Mouse (Mus musculus) embryonic facial prominence, embryonic 10.5 days (tissue): ENCODE results near the gene Pcx. TPM values are rescaled to one million over a fixed set of nuclear protein-coding genes. Genes with fewer than 3 reads are reported as not detected.

Experiments used
- DNase-seq: peaks from one replicate; pipeline ENCODE4 v3.0.0-alpha.2; 2017; ENCODE audit warnings: low spot score
- H3K27ac ChIP-seq: fragments of 300-500 bp; sonication (generic); replicated peaks from 2 replicates; pipeline ENCODE4 v1.5.1; 2016; ENCODE audit warnings: mild to moderate bottlenecking
- H3K27me3 ChIP-seq: fragments of 300-500 bp; sonication (generic); replicated peaks from 2 replicates; pipeline ENCODE4 v1.6.1; 2016; ENCODE audit warnings: low read depth, mild to moderate bottlenecking; ENCODE audit not compliant: poor library complexity, severe bottlenecking
- H3K36me3 ChIP-seq: fragments of 300-500 bp; sonication (generic); replicated peaks from 2 replicates; pipeline ENCODE4 v1.6.1; 2016; ENCODE audit warnings: mild to moderate bottlenecking, moderate library complexity
- H3K4me1 ChIP-seq: fragments of 300-500 bp; sonication (generic); 2 replicates; pipeline ENCODE4 v1.6.1; 2016
- H3K4me3 ChIP-seq: fragments of 300-500 bp; sonication (generic); 2 replicates; pipeline ENCODE4 v1.5.1; 2016; ENCODE audit warnings: mild to moderate bottlenecking, moderate library complexity
- H3K9me3 ChIP-seq: fragments of 300-500 bp; sonication (generic); 2 replicates; pipeline ENCODE4 v1.6.1; 2016; ENCODE audit warnings: mild to moderate bottlenecking
- WGBS: fragments of 180-500 bp; shearing (Covaris S2); methylation state at CpG from one replicate; pipeline ENCODE4 v1.1.7; 2016; 5-methylcytosine and 5-hydroxymethylcytosine counted together
- polyA plus RNA-seq: library from polyadenylated mRNA; unstranded; fragments of >200 nt; fragmentation: Nextera tagmentation; extraction: Ambion mirVana; gene quantifications from 2 replicates; pipeline ENCODE4 v1.2.1, GENCODE M21; 2016

Pcx gene
- polyA plus RNA-seq, 1 experiment from 2014 or later, result 26.8 TPM

DNA sequence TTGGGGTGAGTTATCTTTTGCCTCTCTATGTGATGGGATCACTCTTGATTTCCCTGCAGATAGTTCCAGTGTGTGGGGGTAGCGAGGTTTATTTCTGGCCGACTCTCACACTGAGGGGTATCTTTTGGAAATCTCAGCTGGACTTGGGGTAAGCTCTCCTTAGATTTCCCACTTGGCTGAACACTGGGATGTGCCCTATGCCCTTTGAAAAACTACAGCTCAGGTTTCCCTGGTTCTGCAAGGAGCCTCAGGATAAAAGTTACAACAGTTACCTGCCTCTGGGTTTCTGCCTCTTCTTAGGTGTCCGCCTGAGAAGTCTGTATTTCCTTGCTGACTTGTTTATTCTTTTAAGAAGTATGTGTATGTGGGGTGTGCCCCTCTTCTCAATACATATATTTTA, 30.7 kb downstream of the Pcx start:
- Histone ChIP-seq H3K4me1 (no peaks in the 10 kb centered on the region), H3K27ac (no peak overlapping the region), H3K27me3 (no peaks in the 10 kb centered on the region), H3K4me3 (no peak overlapping the region), H3K9me3 (no peaks in the 10 kb centered on the region), H3K36me3 (no peaks in the 10 kb centered on the region)
- 84% methylated on average over 3 of the region's 3 CpGs for WGBS
- DNase-seq, result no peak

- Histone ChIP-seq H3K36me3 (no peaks in the 10 kb centered on the region), H3K9me3 (no peaks in the 10 kb centered on the region), H3K27me3 (no peaks in the 10 kb centered on the region), H3K4me1 (no peaks in the 10 kb centered on the region), H3K4me3 (no peak overlapping the region), H3K27ac (no peak overlapping the region)
- DNase-seq, result no peak
Observed at GRCm38 (mm10) chr19:4542081-4542480, 31.8 kb downstream of the Pcx start.

DNA sequence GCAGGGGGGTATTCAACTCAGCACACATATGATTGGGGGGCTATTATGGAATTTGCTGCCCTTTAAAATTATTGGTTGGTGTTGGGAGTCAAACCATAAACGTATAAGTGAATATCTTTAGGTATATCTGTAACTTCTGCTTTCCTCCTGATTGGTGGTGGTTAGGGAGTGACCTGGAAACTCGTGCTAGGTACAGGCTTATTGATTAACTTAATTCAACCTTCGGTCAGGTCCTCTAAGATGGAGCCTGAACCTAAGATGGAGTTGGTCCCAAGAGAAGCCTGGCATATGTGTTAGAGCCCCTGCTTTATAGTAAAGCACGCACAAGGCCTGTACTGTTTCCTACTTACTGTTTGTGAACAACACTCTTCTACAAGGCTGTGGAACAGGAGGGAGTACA, 34.8 kb downstream of the Pcx start:
- Histone ChIP-seq H3K9me3 (no peaks in the 10 kb centered on the region), H3K36me3 (no peaks in the 10 kb centered on the region), H3K27ac (no peak overlapping the region), H3K4me3 (no peak overlapping the region), H3K4me1 (no peaks in the 10 kb centered on the region), H3K27me3 (no peaks in the 10 kb centered on the region)
- 84% methylated on average over 4 of the region's 4 CpGs for WGBS
- no peak for DNase-seq

DNA sequence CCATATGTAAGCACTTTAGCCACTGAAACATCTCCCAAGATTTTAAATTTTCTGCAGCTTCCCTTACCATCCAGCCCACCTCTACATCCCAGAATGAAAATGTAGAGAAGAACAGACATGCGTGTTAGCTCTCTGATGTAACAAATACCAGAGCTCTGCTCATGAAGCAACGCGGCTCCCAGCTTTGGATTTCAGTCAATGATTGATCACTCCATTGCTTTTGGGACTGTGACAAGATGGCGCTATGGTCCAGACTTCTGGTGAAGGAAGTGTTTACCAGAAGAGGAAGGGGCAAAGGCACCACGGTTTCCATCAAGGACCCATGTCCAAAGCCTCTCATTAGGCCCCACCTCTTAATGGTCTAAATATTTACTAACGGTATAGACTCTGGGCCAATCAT, 35.6 kb downstream of the Pcx start:
- 94% methylated on average over 6 of the region's 6 CpGs for WGBS
- H3K27ac ChIP-seq, result no peak overlapping the region
- no peaks in the 10 kb centered on the region for H3K36me3 ChIP-seq
- no peaks in the 10 kb centered on the region for H3K9me3 ChIP-seq
- no peak for DNase-seq
- no peak overlapping the region for H3K4me3 ChIP-seq
- H3K4me1 ChIP-seq, result no peaks in the 10 kb centered on the region
- no peaks in the 10 kb centered on the region for H3K27me3 ChIP-seq

DNA sequence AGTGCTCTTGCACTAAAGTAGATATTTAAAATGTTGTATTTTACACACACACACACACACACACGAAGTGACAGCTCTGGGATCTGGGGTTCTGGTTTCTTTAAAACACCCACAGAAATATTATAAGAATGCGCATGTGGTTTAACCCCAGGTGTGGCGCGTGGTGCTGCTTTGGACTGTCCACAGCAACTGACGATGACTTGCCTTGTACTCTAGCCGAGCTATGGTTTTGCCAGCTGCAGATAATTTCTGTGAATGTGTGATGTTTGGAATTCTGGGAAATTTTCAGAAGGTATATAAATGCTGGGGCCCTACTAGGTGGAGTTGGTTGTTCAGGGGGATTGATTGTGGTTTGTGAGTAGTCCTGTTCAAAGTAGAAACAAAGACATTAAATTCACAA, 37.5 kb downstream of the Pcx start:
- Histone ChIP-seq H3K27ac (no peak overlapping the region), H3K4me3 (no peak overlapping the region), H3K4me1 (no peaks in the 10 kb centered on the region), H3K9me3 (no peaks in the 10 kb centered on the region), H3K27me3 (no peaks in the 10 kb centered on the region), H3K36me3 (no peaks in the 10 kb centered on the region)
- 87% methylated on average over 6 of the region's 6 CpGs for WGBS
- DNase-seq, result no peak

DNA sequence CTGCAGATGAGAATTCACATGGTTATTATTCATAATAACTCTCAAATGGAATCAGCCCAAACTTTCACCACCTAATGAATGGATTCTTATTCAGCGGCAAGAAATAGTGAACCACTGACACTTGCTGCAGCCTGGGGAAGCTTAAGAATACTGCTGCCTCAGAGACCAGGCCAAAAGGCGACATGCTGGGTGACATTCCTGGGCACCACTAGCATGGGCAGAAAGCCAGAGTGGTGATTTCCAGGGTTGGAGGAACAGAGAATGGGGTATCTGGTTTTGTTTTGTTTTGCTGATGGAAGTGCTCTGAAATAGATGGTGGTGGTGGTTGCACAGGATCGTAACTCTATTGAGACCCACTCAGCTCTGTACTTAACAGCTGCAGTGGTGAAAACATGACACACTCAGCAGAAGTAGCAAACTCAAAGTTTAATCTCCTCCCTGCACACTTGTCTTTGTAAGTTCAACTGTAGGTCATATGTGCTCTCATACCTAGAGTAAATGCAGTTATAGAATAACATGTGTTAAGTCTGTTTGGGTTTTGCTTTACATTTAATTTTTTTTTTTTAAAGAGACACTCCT, 38.1 kb downstream of the Pcx start:
- H3K27me3 ChIP-seq, result no peaks in the 10 kb centered on the region
- H3K4me3 ChIP-seq, result no peak overlapping the region
- 84% methylated on average over 3 of the region's 3 CpGs for WGBS
- DNase-seq, result no peak
- H3K36me3 ChIP-seq, result no peaks in the 10 kb centered on the region
- H3K27ac ChIP-seq, result no peak overlapping the region
- no peaks in the 10 kb centered on the region for H3K4me1 ChIP-seq
- H3K9me3 ChIP-seq, result no peaks in the 10 kb centered on the region

GRCm38 (mm10) chr19:4554248-4554647, 44.0 kb downstream of the Pcx start:
- Histone ChIP-seq H3K27ac (no peak overlapping the region), H3K27me3 (no peaks in the 10 kb centered on the region), H3K36me3 (no peaks in the 10 kb centered on the region), H3K4me1 (peaks cover 14% of the 10 kb centered on the region), H3K4me3 (no peak overlapping the region), H3K9me3 (no peaks in the 10 kb centered on the region)
- DNase-seq, result no peak

GRCm38 (mm10) chr19:4555086-4555485, 44.8 kb downstream of the Pcx start:
- H3K4me1 ChIP-seq, result peaks cover 23% of the 10 kb centered on the region
- 71% methylated on average over 7 of the region's 7 CpGs for WGBS
- H3K27ac ChIP-seq, result no peak overlapping the region
- no peak for DNase-seq
- H3K36me3 ChIP-seq, result no peaks in the 10 kb centered on the region
- H3K4me3 ChIP-seq, result no peak overlapping the region
- H3K27me3 ChIP-seq, result no peaks in the 10 kb centered on the region
- H3K9me3 ChIP-seq, result no peaks in the 10 kb centered on the region

DNA sequence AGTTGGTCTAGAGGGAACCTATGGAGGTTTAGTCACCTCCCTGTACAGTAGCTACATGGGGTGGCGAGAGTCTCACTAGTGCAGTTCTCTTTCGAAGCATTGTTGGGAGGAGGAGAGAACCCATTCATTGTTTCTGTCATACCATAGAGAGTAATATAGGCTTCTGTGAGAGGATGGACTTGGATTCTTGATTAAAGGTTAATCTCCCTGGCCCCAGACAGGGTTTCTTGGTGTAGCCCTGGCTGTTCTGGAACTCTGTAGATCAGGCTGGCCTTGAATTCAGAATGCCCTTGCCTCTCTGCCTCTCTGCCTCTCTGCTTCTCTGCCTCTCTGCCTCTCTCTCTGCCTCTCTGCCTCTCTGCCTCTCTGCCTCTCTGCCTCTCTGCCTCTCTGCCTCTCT, 46.5 kb downstream of the Pcx start:
- no peak overlapping the region for H3K4me3 ChIP-seq

DNA sequence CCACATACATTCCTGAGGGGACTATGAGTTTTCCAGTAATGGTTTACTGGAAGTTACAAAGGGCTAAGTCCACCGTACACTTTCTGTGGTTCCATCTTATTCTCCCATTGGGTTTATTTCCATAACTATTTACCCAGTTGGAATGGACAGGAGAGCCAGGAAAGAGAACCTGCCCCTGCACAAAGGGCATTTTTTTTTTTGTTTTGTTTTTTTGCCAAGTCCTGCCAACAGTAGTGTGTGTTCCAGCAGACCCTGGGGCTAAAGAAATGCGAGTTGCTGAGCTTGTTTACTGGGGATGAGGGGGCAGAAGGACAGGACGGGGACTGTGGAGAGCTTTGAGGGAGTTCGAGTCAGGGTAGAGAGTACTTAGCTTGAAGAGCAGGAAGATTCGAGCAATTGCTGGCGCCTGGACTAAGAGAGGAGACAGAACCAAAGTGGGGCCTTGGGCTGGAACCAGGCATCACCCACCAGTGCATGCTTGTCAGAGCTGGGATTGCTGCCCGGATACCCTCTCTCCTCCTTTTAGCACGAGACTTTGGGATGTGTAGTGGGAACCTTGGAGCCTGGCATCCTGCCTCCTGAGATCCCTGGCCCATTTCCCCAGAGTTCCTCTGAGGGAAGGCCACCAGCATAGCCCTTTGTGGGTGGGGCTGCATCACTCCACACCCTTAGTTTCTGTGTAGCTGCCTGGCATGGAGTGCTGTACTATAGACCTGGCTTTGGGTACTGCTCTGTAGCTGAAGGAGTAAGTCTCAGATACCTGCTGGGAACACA, 47.7 kb downstream of the Pcx start:
- Histone ChIP-seq H3K4me1 (peaks cover 26% of the 10 kb centered on the region), H3K27ac (peak overlapping the region; percentile 57), H3K36me3 (no peaks in the 10 kb centered on the region), H3K9me3 (no peaks in the 10 kb centered on the region), H3K4me3 (no peak overlapping the region), H3K27me3 (no peaks in the 10 kb centered on the region)
- 54% methylated on average over 8 of the region's 8 CpGs for WGBS
- DNase-seq, result no peak

More for the DNA sequence above, 46.5 kb downstream of the Pcx start:
- WGBS, result 93% methylated on average over 2 of the region's 2 CpGs
- Histone ChIP-seq H3K36me3 (no peaks in the 10 kb centered on the region), H3K9me3 (no peaks in the 10 kb centered on the region), H3K27ac (no peak overlapping the region), H3K27me3 (no peaks in the 10 kb centered on the region), H3K4me1 (peaks cover 26% of the 10 kb centered on the region)
- no peak for DNase-seq

DNA sequence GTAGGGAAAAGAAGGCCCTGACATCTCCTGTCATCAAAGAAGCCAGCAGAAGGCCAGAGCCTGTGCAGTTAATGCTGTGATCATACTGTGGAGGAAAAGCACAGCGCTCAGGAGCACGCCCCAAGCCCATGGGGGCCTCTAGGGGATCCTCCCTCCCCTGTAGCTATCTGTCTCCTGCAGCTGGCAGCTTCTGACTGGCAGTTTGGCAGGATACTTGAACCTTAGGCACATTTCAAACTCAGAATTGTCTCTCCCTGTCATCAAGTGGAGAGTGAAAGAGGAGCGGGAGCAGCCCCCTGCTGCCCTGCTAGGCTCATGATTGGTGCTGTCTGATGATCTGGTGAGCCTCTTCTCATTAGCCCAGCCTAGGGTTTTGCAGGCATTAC, 48.3 kb downstream of the Pcx start:
- DNase-seq, result no peak
- Histone ChIP-seq H3K4me1 (peaks cover 26% of the 10 kb centered on the region), H3K4me3 (no peak overlapping the region), H3K27me3 (no peaks in the 10 kb centered on the region), H3K36me3 (no peaks in the 10 kb centered on the region), H3K27ac (peak overlapping the region; percentile 57; the same call in 1 of the 2 replicates), H3K9me3 (no peaks in the 10 kb centered on the region)
- WGBS, result 65% methylated on average over 3 of the region's 3 CpGs

- no peak for DNase-seq
- Histone ChIP-seq H3K36me3 (no peaks in the 10 kb centered on the region), H3K9me3 (no peaks in the 10 kb centered on the region), H3K27me3 (no peaks in the 10 kb centered on the region), H3K4me1 (peaks cover 26% of the 10 kb centered on the region), H3K27ac (peak overlapping the region; percentile 66), H3K4me3 (no peak overlapping the region)
- 52% methylated on average over 3 of the region's 3 CpGs for WGBS
Observed at GRCm38 (mm10) chr19:4559011-4559410, 48.7 kb downstream of the Pcx start.

GRCm38 (mm10) chr19:4559588-4559987, 49.3 kb downstream of the Pcx start:
- H3K4me1 ChIP-seq, result peaks cover 26% of the 10 kb centered on the region
- no peaks in the 10 kb centered on the region for H3K9me3 ChIP-seq
- WGBS, result 47% methylated on average over 2 of the region's 2 CpGs
- no peaks in the 10 kb centered on the region for H3K27me3 ChIP-seq
- H3K36me3 ChIP-seq, result no peaks in the 10 kb centered on the region
- DNase-seq, result no peak
- no peak overlapping the region for H3K4me3 ChIP-seq
- no peak overlapping the region; the same call in 1 of the 2 replicates for H3K27ac ChIP-seq
